Mouse (Mus musculus): ENCODE results near the gene Idi1.
"Not testable (repeated sequence)": the region's sequence is repeated elsewhere in the genome, so short reads cannot be mapped to it uniquely, and the experiment has no call there.

Idi1 gene

DNA sequence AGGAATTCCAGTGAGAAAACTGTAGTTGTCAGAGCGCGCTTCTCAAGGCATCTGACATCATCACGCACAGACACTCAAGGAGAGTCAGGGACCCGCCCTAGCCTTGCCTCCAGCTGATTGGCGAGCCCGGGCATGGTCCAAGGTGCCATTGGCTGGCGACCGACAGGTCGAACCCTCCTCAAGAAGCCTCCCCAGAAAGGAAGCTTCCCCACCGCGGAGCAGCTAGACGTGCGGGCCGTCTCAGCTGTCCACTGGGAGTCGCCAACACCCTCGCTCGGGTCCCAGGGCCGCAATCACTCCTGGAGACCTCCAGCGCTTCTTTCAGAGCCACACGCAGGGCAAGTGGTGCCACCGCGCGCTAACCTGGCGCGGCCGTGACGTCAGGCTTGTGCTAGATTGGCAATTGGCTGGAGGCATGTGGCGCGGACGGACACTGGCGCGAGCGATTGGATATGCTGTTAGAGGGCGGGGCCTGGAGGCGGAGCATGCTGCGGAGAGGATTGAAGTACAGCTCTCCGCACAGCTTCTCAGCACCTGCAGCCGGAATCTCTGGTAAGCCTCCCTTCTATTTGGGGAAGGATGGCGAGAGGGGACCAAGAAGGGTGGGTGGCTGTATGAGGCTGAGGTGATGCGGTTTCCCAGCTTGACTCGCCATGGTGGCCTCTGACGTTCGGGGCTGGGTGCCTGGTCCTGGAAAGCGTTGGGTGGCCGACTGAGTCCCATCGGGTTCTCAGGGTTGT lies at the start of gene Idi1:
Gene Idi1, plus strand, starts transcription at position 57 of the 740 bp plus-strand sequence.
- peak; percentile 97 for DNase-seq (ENCODE audit: low read depth, low spot score)
- H3K36me3 ChIP-seq (ENCODE audit: control insufficient read depth, insufficient read depth, low read length, poor library complexity, severe bottlenecking) = peaks cover 2% of the 10 kb centered on the region; the same call in 1 of the 2 replicates
- H3K27me3 ChIP-seq (ENCODE audit: control insufficient read depth, insufficient read depth, low read length, poor library complexity, severe bottlenecking) = no peaks in the 10 kb centered on the region

GRCm38 (mm10) chr13:8838394-8838793 lies 46.9 kb upstream of the Idi1 start:
- Histone ChIP-seq H3K27me3 (ENCODE audit: control insufficient read depth, insufficient read depth, low read length, poor library complexity, severe bottlenecking) (no peaks in the 10 kb centered on the region), H3K36me3 (ENCODE audit: control insufficient read depth, insufficient read depth, low read length, poor library complexity, severe bottlenecking) (peaks cover 19% of the 10 kb centered on the region)
- DNase-seq (ENCODE audit: low read depth, low spot score) = no peak

GRCm38 (mm10) chr13:8839111-8839510 lies 46.2 kb upstream of the Idi1 start:
- Histone ChIP-seq H3K27me3 (ENCODE audit: control insufficient read depth, insufficient read depth, low read length, poor library complexity, severe bottlenecking) (no peaks in the 10 kb centered on the region), H3K36me3 (ENCODE audit: control insufficient read depth, insufficient read depth, low read length, poor library complexity, severe bottlenecking) (peaks cover 21% of the 10 kb centered on the region)
- no peak for DNase-seq (ENCODE audit: low read depth, low spot score)

DNA sequence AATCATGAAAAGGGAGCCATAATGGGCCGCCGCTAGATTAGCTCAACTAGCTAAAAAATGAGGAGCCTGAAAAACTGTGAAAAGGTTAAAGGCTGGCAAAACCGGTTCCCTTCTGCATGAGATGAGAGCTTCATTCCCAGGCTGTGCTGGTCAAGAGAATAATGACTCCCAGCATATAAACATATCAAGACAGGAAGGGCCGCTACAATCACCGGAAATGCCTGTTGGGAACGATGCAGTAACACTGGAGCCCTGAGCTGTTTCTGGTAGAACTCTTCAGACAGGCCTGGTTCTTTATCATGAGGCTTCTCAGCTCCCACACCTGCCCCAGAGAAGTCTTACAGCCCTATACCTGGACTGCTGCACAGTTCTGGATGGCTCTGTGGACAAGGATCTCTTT lies 45.4 kb upstream of the Idi1 start:
- Histone ChIP-seq H3K27me3 (ENCODE audit: control insufficient read depth, insufficient read depth, low read length, poor library complexity, severe bottlenecking) (no peaks in the 10 kb centered on the region), H3K36me3 (ENCODE audit: control insufficient read depth, insufficient read depth, low read length, poor library complexity, severe bottlenecking) (peaks cover 19% of the 10 kb centered on the region)
- no peak for DNase-seq (ENCODE audit: low read depth, low spot score)

DNA sequence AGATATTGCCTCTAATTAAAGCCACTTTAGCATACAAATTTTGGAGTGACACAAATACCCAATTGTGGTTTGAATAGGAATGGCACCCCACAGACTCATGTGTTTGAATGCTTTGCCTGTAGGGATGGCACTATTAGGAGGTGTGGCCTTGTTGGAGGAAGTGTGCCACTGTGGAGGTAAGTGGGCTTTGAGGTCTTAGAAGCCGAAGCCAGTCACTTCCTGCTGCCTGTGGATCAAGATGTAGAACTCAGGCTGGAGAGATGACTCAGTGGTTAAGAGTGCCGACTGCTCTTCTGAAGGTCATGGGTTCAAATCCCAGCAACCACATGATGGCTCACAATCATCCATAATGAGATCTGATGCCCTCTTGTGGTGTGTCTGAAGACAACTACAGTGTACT lies 44.4 kb upstream of the Idi1 start:
- no peaks in the 10 kb centered on the region for H3K27me3 ChIP-seq (ENCODE audit: control insufficient read depth, insufficient read depth, low read length, poor library complexity, severe bottlenecking)
- peaks cover 18% of the 10 kb centered on the region for H3K36me3 ChIP-seq (ENCODE audit: control insufficient read depth, insufficient read depth, low read length, poor library complexity, severe bottlenecking)
- no peak for DNase-seq (ENCODE audit: low read depth, low spot score)

GRCm38 (mm10) chr13:8841846-8842245 lies 43.5 kb upstream of the Idi1 start:
- H3K36me3 ChIP-seq (ENCODE audit: control insufficient read depth, insufficient read depth, low read length, poor library complexity, severe bottlenecking) = peaks cover 11% of the 10 kb centered on the region
- H3K27me3 ChIP-seq (ENCODE audit: control insufficient read depth, insufficient read depth, low read length, poor library complexity, severe bottlenecking); DNase-seq (ENCODE audit: low read depth, low spot score): not testable (repeated sequence)

- peak; percentile 8 for DNase-seq (ENCODE audit: low read depth, low spot score)
- H3K27me3 ChIP-seq (ENCODE audit: control insufficient read depth, insufficient read depth, low read length, poor library complexity, severe bottlenecking) = no peaks in the 10 kb centered on the region
Observed at GRCm38 (mm10) chr13:8842273-8842672, 43.0 kb upstream of the Idi1 start.

GRCm38 (mm10) chr13:8847702-8848101 lies 37.6 kb upstream of the Idi1 start:
- H3K27me3 ChIP-seq (ENCODE audit: control insufficient read depth, insufficient read depth, low read length, poor library complexity, severe bottlenecking) = no peaks in the 10 kb centered on the region
- peak; percentile 52 for DNase-seq (ENCODE audit: low read depth, low spot score)
- peaks cover 12% of the 10 kb centered on the region for H3K36me3 ChIP-seq (ENCODE audit: control insufficient read depth, insufficient read depth, low read length, poor library complexity, severe bottlenecking)

More at GRCm38 (mm10) chr13:8842273-8842672, 43.0 kb upstream of the Idi1 start:
- peaks cover 13% of the 10 kb centered on the region for H3K36me3 ChIP-seq (ENCODE audit: control insufficient read depth, insufficient read depth, low read length, poor library complexity, severe bottlenecking)

DNA sequence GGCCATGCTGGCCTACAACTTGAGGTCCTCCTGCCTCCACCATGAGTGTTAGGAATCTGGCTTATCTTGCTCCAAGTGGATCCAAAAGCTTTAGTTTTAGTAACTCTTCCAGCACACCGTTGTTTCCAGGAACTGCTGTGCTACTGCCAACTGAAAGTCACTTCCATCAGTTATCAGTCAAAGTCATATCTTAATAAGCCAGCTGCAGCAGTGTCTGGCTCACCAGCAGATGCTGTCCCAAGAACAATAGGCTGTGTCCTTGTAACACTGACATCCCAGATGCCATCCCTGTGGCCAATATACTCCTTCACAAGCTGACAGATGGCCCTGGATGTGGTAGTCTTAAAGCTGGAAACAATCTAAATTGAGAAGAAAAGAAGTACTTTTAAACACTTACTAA lies 36.0 kb upstream of the Idi1 start:
- DNase-seq (ENCODE audit: low read depth, low spot score) = no peak

GRCm38 (mm10) chr13:8853424-8853823 lies 31.9 kb upstream of the Idi1 start:
- H3K36me3 ChIP-seq (ENCODE audit: control insufficient read depth, insufficient read depth, low read length, poor library complexity, severe bottlenecking) = peaks cover 16% of the 10 kb centered on the region
- no peaks in the 10 kb centered on the region; the same call in 1 of the 2 replicates for H3K27me3 ChIP-seq (ENCODE audit: control insufficient read depth, insufficient read depth, low read length, poor library complexity, severe bottlenecking)
- DNase-seq (ENCODE audit: low read depth, low spot score) = no peak

More for the DNA sequence above, 36.0 kb upstream of the Idi1 start:
- H3K36me3 ChIP-seq (ENCODE audit: control insufficient read depth, insufficient read depth, low read length, poor library complexity, severe bottlenecking) = peaks cover 16% of the 10 kb centered on the region
- H3K27me3 ChIP-seq (ENCODE audit: control insufficient read depth, insufficient read depth, low read length, poor library complexity, severe bottlenecking) = no peaks in the 10 kb centered on the region; the same call in 1 of the 2 replicates

DNA sequence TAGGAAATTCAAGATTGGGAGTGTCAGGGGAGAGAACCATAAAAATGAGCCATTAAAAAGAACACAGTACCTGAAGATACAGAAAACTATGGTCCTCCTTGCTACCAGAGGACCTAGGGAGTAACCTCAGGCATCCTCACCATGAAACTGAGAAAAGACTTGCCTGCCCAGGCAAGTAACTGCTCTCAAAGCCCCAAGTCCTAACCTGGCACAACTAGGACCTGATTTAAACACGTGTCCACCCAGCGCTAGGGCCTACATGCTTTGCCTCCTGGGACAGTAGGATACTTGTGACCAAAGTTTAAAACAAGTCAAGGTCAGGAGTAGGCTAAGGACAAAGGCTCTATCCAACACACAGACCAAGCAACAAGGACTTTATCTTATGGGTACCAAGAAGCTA lies 30.5 kb upstream of the Idi1 start:
- H3K36me3 ChIP-seq (ENCODE audit: control insufficient read depth, insufficient read depth, low read length, poor library complexity, severe bottlenecking) = peaks cover 13% of the 10 kb centered on the region
- no peak for DNase-seq (ENCODE audit: low read depth, low spot score)
- H3K27me3 ChIP-seq (ENCODE audit: control insufficient read depth, insufficient read depth, low read length, poor library complexity, severe bottlenecking) = no peaks in the 10 kb centered on the region; the same call in 1 of the 2 replicates

DNA sequence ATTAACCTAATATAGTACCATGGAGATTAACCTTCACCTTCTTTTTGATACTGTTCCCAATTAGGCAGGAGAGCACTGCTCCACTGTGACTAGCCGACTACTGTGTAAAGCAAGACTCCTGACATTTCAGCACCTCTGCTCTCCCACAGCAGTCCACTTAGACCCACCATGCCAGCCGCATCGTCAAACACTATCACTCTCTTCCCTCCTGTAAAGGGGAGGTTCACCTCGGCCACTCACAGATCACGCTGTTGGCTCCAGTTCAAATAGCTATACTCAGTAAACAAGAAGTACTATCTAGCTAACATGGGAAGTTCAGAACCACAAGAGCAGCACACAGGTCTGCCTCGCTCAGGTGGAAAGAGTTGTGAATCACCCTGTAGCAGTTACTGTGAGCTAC lies 26.8 kb upstream of the Idi1 start:
- DNase-seq (ENCODE audit: low read depth, low spot score) = no peak
- no peaks in the 10 kb centered on the region; the same call in 1 of the 2 replicates for H3K27me3 ChIP-seq (ENCODE audit: control insufficient read depth, insufficient read depth, low read length, poor library complexity, severe bottlenecking)
- H3K36me3 ChIP-seq (ENCODE audit: control insufficient read depth, insufficient read depth, low read length, poor library complexity, severe bottlenecking) = peaks cover 12% of the 10 kb centered on the region

DNA sequence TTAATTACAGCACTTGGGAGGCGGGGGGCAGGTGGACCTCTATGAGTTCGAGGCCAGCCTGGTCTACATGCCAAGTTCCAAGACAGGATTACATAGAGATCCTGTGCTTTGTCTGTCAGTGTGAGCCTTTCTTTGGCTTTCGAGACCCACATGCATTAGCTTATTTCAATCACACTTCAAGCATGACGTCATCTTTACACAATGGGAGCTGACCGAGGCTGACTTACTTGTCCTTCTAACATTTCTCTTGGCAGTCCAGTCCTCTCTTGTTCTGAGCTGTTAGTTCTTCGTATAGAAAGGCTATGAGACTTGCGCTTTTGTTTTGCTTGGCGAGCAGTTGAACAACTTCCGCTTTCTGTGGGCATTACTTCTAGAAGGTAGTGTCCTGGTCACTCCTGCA lies 24.4 kb upstream of the Idi1 start:
- no peaks in the 10 kb centered on the region for H3K27me3 ChIP-seq (ENCODE audit: control insufficient read depth, insufficient read depth, low read length, poor library complexity, severe bottlenecking)
- peaks cover 2% of the 10 kb centered on the region for H3K36me3 ChIP-seq (ENCODE audit: control insufficient read depth, insufficient read depth, low read length, poor library complexity, severe bottlenecking)
- no peak for DNase-seq (ENCODE audit: low read depth, low spot score)

GRCm38 (mm10) chr13:8864990-8865389 lies 20.3 kb upstream of the Idi1 start:
- no peak for DNase-seq (ENCODE audit: low read depth, low spot score)
- Histone ChIP-seq H3K36me3 (ENCODE audit: control insufficient read depth, insufficient read depth, low read length, poor library complexity, severe bottlenecking) (no peaks in the 10 kb centered on the region; the same call in none of the 2 replicates), H3K27me3 (ENCODE audit: control insufficient read depth, insufficient read depth, low read length, poor library complexity, severe bottlenecking) (no peaks in the 10 kb centered on the region)

- H3K27me3 ChIP-seq (ENCODE audit: control insufficient read depth, insufficient read depth, low read length, poor library complexity, severe bottlenecking) = no peaks in the 10 kb centered on the region
- DNase-seq (ENCODE audit: low read depth, low spot score) = no peak
- H3K36me3 ChIP-seq (ENCODE audit: control insufficient read depth, insufficient read depth, low read length, poor library complexity, severe bottlenecking) = no peaks in the 10 kb centered on the region; the same call in none of the 2 replicates
Observed at GRCm38 (mm10) chr13:8866612-8867011, 18.7 kb upstream of the Idi1 start.
